Mouse (Mus musculus): ENCODE measurements at regions not wholly inside any gene's neighbourhood (a gene's known extent, or its start where the extent isn't known, plus 50 kb on each side); places are given as distances from the start of the nearest gene placed in this dataset.
A peak's percentile ranks its signal among the peaks of the same experiment; 100 is the strongest.

DNA sequence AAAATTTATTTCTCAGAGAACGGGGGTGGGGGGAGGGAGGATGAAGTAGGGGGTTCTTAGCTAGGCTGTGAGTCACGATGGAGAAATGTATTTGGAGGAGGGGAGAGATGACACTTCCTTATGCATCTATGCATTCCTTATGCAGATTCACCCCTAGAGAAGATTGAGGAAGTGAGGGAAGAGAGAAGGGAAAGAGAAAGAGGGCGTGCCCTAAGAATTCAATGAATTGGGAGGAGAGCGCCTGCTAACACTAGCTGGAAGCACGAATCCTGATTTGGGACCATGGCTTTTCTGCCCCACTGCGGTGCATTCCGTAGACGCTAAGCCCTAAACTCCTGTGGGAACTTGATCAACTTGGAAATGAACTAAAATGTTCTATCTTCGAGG is 56.1 kb downstream of the Foxi3 start:
- no peaks in the 10 kb centered on the region for H3K9me3 ChIP-seq (replicated peaks; ENCODE audit: control insufficient read depth, low read length)
- DNase-seq (ENCODE audit: low spot score) (no peak), ATAC-seq (ENCODE audit: insufficient read depth, low read depth) (no peak)
- peaks cover 9% of the 10 kb centered on the region; the same call in 1 of the 2 replicates for H3K4me1 ChIP-seq (ENCODE audit: control insufficient read depth, insufficient read depth)
- no peaks in the 10 kb centered on the region for H3K36me3 ChIP-seq (replicated peaks; ENCODE audit: control insufficient read depth, insufficient read depth, low read length)
- TF ChIP-seq EP300 (IDR thresholded peaks at IDR 0.05; ENCODE audit: low read depth) (no peak), CTCF (IDR thresholded peaks at IDR 0.05; ENCODE audit: low read depth) (no peak)
- H3K27ac ChIP-seq (ENCODE audit: low read depth), result no peak overlapping the region
- H3K9ac ChIP-seq (replicated peaks; ENCODE audit: low read depth, low read length), result no peak overlapping the region
- WGBS, result 14% methylated on average over 9 of the region's 9 CpGs
- peak overlapping the region; percentile 55 for H3K4me3 ChIP-seq (ENCODE audit: low read depth, low read length)
- H3K27me3 ChIP-seq (ENCODE audit: control insufficient read depth, insufficient read depth, low read length), result peaks cover 24% of the 10 kb centered on the region
- H3K4me2 ChIP-seq (ENCODE audit: low read depth, low read length), result peak overlapping the region; percentile 88

DNA sequence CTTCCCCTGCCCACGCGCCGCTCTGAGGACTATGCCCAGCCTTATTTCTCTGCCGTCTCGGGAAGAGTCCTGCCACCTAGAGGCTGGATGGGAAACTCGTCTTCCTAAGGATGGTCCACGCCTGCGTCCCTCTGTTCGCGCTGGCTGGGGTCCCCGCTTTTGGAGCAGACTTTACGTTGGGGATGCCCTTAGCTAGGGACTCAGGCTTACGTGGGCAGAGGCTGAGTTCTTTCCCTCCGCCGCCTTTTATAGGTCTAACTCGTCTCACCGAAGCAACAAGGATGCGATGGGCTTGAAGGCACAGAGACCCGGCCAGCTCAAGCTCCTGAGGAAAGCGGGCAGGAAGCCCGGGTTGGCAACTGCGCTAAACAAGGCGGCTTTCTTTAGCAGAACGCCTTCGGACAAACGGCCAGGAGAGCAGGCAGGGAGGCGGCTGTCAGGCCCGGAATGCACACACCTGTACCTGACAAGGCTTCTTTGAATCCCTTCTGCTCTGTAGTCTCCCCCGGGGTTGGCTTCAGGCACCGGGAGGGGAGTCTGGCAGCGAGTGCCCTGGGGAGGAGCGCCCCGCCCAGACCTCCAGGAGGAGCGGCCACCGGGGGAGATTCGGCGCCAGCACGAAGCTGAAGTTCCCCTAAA is 56.6 kb downstream of the Foxi3 start:
- ATAC-seq (ENCODE audit: insufficient read depth, low read depth) (peak; percentile 67), DNase-seq (ENCODE audit: low spot score) (peak; percentile 58)
- Histone ChIP-seq H3K36me3 (replicated peaks; ENCODE audit: control insufficient read depth, insufficient read depth, low read length) (no peaks in the 10 kb centered on the region), H3K4me2 (ENCODE audit: low read depth, low read length) (peak overlapping the region; percentile 88), H3K4me1 (ENCODE audit: control insufficient read depth, insufficient read depth) (peaks cover 9% of the 10 kb centered on the region; the same call in 1 of the 2 replicates), H3K27me3 (ENCODE audit: control insufficient read depth, insufficient read depth, low read length) (peaks cover 24% of the 10 kb centered on the region), H3K9me3 (replicated peaks; ENCODE audit: control insufficient read depth, low read length) (no peaks in the 10 kb centered on the region), H3K4me3 (ENCODE audit: low read depth, low read length) (peak overlapping the region; percentile 55), H3K9ac (replicated peaks; ENCODE audit: low read depth, low read length) (peak overlapping the region; percentile 26), H3K27ac (ENCODE audit: low read depth) (no peak overlapping the region)
- WGBS, result under 1% methylated on average over 38 of the region's 38 CpGs
- TF ChIP-seq EP300 (IDR thresholded peaks at IDR 0.05; ENCODE audit: low read depth) (no peak), CTCF (IDR thresholded peaks at IDR 0.05; ENCODE audit: low read depth) (peak; percentile 62)

- Histone ChIP-seq H3K4me1 (ENCODE audit: control insufficient read depth, insufficient read depth) (peaks cover 9% of the 10 kb centered on the region; the same call in 1 of the 2 replicates), H3K36me3 (replicated peaks; ENCODE audit: control insufficient read depth, insufficient read depth, low read length) (no peaks in the 10 kb centered on the region), H3K4me2 (ENCODE audit: low read depth, low read length) (no peak overlapping the region), H3K27ac (ENCODE audit: low read depth) (no peak overlapping the region), H3K9me3 (replicated peaks; ENCODE audit: control insufficient read depth, low read length) (no peaks in the 10 kb centered on the region), H3K27me3 (ENCODE audit: control insufficient read depth, insufficient read depth, low read length) (peaks cover 24% of the 10 kb centered on the region), H3K9ac (replicated peaks; ENCODE audit: low read depth, low read length) (no peak overlapping the region), H3K4me3 (ENCODE audit: low read depth, low read length) (no peak overlapping the region)
- no peak for DNase-seq (ENCODE audit: low spot score)
- TF ChIP-seq EP300 (IDR thresholded peaks at IDR 0.05; ENCODE audit: low read depth) (no peak), CTCF (IDR thresholded peaks at IDR 0.05; ENCODE audit: low read depth) (no peak)
- WGBS, result 0% methylated on average over 1 of the region's 1 CpGs
- no peak for ATAC-seq (ENCODE audit: insufficient read depth, low read depth)
These were observed 60.1 kb downstream of the Foxi3 start for GRCm38 (mm10) chr6:71016388-71016787.

DNA sequence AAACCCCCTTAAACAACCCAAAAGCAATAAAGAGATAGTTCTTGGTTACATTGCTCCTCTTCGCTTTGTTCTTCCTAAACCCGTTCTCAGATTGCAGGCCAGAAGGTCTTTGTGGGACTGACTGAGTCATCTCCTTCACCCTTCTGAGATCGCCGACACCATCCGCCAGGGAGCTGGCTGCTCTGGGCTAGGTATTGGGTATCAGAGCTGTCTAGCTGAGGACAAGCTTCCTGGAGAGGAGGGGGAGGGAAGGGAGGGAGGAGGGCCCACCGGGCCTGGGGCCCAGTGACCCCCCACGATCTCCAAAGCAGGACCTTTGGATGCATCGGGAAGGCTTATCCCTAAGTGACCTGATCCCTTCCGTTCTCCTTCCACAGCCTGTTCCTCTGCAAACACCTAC is 65.0 kb downstream of the Foxi3 start:
- Histone ChIP-seq H3K4me1 (ENCODE audit: control insufficient read depth, insufficient read depth) (no peaks in the 10 kb centered on the region), H3K36me3 (replicated peaks; ENCODE audit: control insufficient read depth, insufficient read depth, low read length) (no peaks in the 10 kb centered on the region), H3K9ac (replicated peaks; ENCODE audit: low read depth, low read length) (no peak overlapping the region), H3K27ac (ENCODE audit: low read depth) (no peak overlapping the region), H3K9me3 (replicated peaks; ENCODE audit: control insufficient read depth, low read length) (no peaks in the 10 kb centered on the region), H3K27me3 (ENCODE audit: control insufficient read depth, insufficient read depth, low read length) (0 out of 2 replicates have a peak, but pooled peaks cover 3% of the 10 kb centered on the region), H3K4me2 (ENCODE audit: low read depth, low read length) (no peak overlapping the region), H3K4me3 (ENCODE audit: low read depth, low read length) (no peak overlapping the region)
- DNase-seq (ENCODE audit: low spot score) (no peak), ATAC-seq (ENCODE audit: insufficient read depth, low read depth) (no peak)
- no peak for TF ChIP-seq EP300 (IDR thresholded peaks at IDR 0.05; ENCODE audit: low read depth)
- TF ChIP-seq CTCF (IDR thresholded peaks at IDR 0.05; ENCODE audit: low read depth), result no peak
- WGBS, result 37% methylated on average over 9 of the region's 9 CpGs

GRCm38 (mm10) chr6:71025472-71025871 is 69.1 kb downstream of the Foxi3 start:
- Histone ChIP-seq H3K27ac (ENCODE audit: low read depth) (no peak overlapping the region), H3K9me3 (replicated peaks; ENCODE audit: control insufficient read depth, low read length) (no peaks in the 10 kb centered on the region), H3K27me3 (ENCODE audit: control insufficient read depth, insufficient read depth, low read length) (0 out of 2 replicates have a peak, but pooled peaks cover 3% of the 10 kb centered on the region), H3K4me3 (ENCODE audit: low read depth, low read length) (no peak overlapping the region), H3K9ac (replicated peaks; ENCODE audit: low read depth, low read length) (no peak overlapping the region), H3K4me1 (ENCODE audit: control insufficient read depth, insufficient read depth) (no peaks in the 10 kb centered on the region), H3K4me2 (ENCODE audit: low read depth, low read length) (no peak overlapping the region), H3K36me3 (replicated peaks; ENCODE audit: control insufficient read depth, insufficient read depth, low read length) (no peaks in the 10 kb centered on the region)
- DNase-seq (ENCODE audit: low spot score) (no peak), ATAC-seq (ENCODE audit: insufficient read depth, low read depth) (no peak)
- TF ChIP-seq CTCF (IDR thresholded peaks at IDR 0.05; ENCODE audit: low read depth) (no peak), EP300 (IDR thresholded peaks at IDR 0.05; ENCODE audit: low read depth) (no peak)
- 74% methylated on average over 4 of the region's 4 CpGs for WGBS

DNA sequence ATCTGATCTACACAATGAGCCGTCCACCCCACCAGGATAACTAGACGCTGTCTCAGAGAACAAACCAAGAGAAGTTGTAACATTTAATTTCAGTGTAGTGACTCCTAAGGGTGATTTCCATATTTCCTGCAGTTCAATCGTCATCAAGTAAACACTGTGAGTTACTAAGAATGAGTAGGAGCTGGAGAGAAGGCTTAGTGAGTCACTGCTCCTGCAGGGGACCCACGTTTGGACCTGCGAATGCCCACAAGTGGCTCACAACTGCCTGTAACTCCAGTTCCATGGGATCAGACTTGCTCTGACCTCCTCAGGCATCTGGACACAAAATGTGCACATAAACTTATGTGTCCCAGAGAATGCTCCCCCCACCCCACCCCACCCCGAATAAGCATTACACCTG is 73.3 kb downstream of the Foxi3 start:
- DNase-seq (ENCODE audit: low spot score), result no peak
- no peak for TF ChIP-seq EP300 (IDR thresholded peaks at IDR 0.05; ENCODE audit: low read depth)
- no peak for TF ChIP-seq CTCF (IDR thresholded peaks at IDR 0.05; ENCODE audit: low read depth)
- H3K27me3 ChIP-seq (ENCODE audit: control insufficient read depth, insufficient read depth, low read length), result no peaks in the 10 kb centered on the region
- no peak for ATAC-seq (ENCODE audit: insufficient read depth, low read depth)
- H3K27ac ChIP-seq (ENCODE audit: low read depth), result no peak overlapping the region
- H3K36me3 ChIP-seq (replicated peaks; ENCODE audit: control insufficient read depth, insufficient read depth, low read length), result no peaks in the 10 kb centered on the region
- H3K4me2 ChIP-seq (ENCODE audit: low read depth, low read length), result no peak overlapping the region
- H3K4me1 ChIP-seq (ENCODE audit: control insufficient read depth, insufficient read depth), result no peaks in the 10 kb centered on the region
- no peak overlapping the region for H3K4me3 ChIP-seq (ENCODE audit: low read depth, low read length)
- H3K9ac ChIP-seq (replicated peaks; ENCODE audit: low read depth, low read length), result no peak overlapping the region
- no peaks in the 10 kb centered on the region for H3K9me3 ChIP-seq (replicated peaks; ENCODE audit: control insufficient read depth, low read length)
- 73% methylated on average over 6 of the region's 6 CpGs for WGBS

Measured in heart, postnatal 0 days (tissue).